Comparison of ENCODE assay signal across 14 mouse cellular contexts in genomic region chr9:69470362-69470761, GRCm38 (mm10). TPM values are rescaled to one million over a fixed set of nuclear protein-coding genes. Genes with fewer than 3 reads are reported as not detected.
DNase-seq lines count a peak whose midpoint lies in the region; ATAC-seq and TF ChIP-seq lines count a peak whose summit lies in the region.
"Had no signal": no experiment of that assay in that cellular context is flagged by ENCODE, and none has a peak within 500 bp of the region (broad histone marks: within the 10 kb centered on the region; RNA-seq: fewer than 3 reads in every experiment).

No protein-coding gene starts in this region.

- peaks cover 45% of the 10 kb centered on the region for H3K79me2 ChIP-seq in myocyte (ENCODE audit: control insufficient read depth, insufficient read depth)

- H3K4me3 ChIP-seq in forebrain, embryonic 16.5 days (replicated peaks; ENCODE audit: low read length) = no peak overlapping the region
- H3K4me3 ChIP-seq in forebrain, embryonic 14.5 days (ENCODE audit: low read depth, low read length) = no peak overlapping the region
- H3K4me3 ChIP-seq in kidney, embryonic 16.5 days (ENCODE audit: low read length) = no peak overlapping the region
- no peak overlapping the region for H3K4me3 ChIP-seq in embryonic facial prominence, embryonic 14.5 days (ENCODE audit: low read depth, low read length)
- H3K4me3 ChIP-seq in myocyte = no peak overlapping the region
- no peak overlapping the region for H3K4me3 ChIP-seq in left cerebral cortex, adult 2 months
- H3K4me3 ChIP-seq: midbrain, embryonic 10.5 days had no signal

- TF ChIP-seq POLR2A in myocyte (IDR thresholded peaks at IDR 0.05; ENCODE audit: insufficient read length, low read depth) = no peak

- no peaks in the 10 kb centered on the region for H3K9me3 ChIP-seq in forebrain, embryonic 16.5 days (ENCODE audit: control insufficient read depth, low read length)
- no peaks in the 10 kb centered on the region for H3K9me3 ChIP-seq in forebrain, embryonic 14.5 days (replicated peaks; ENCODE audit: control insufficient read depth, low read length)
- H3K9me3 ChIP-seq in kidney, embryonic 16.5 days (ENCODE audit: low read length) = no peaks in the 10 kb centered on the region
- no peaks in the 10 kb centered on the region for H3K9me3 ChIP-seq in embryonic facial prominence, embryonic 14.5 days (ENCODE audit: control insufficient read depth, low read length)
- H3K9me3 ChIP-seq: G1E; midbrain, embryonic 10.5 days had no signal

- no peak overlapping the region for H3K4me2 ChIP-seq in forebrain, embryonic 16.5 days (ENCODE audit: low read length)
- H3K4me2 ChIP-seq in forebrain, embryonic 14.5 days (ENCODE audit: low read length) = no peak overlapping the region
- peak overlapping the region; percentile 13; the same call in 1 of the 2 replicates for H3K4me2 ChIP-seq in kidney, embryonic 16.5 days (replicated peaks; ENCODE audit: low read depth, low read length)
- peak overlapping the region; percentile 29 for H3K4me2 ChIP-seq in embryonic facial prominence, embryonic 14.5 days (ENCODE audit: low read depth, low read length)
- peak overlapping the region; percentile 67 for H3K4me2 ChIP-seq in myocyte (ENCODE audit: low read depth)

- intact Hi-C loops in left cerebral cortex, adult 2 months (cut with DNase I) = no loop called here

- no peak for TF ChIP-seq CTCF in left cerebral cortex, adult 2 months (IDR thresholded peaks at IDR 0.05)

- peaks cover 16% of the 10 kb centered on the region for H3K4me1 ChIP-seq in forebrain, embryonic 16.5 days (replicated peaks; ENCODE audit: control insufficient read depth, insufficient read depth, low read length)
- peaks cover 10% of the 10 kb centered on the region for H3K4me1 ChIP-seq in forebrain, embryonic 14.5 days (ENCODE audit: control insufficient read depth, insufficient read depth, low read length)
- peaks cover 78% of the 10 kb centered on the region for H3K4me1 ChIP-seq in kidney, embryonic 16.5 days (ENCODE audit: insufficient read depth, low read length)
- peaks cover 80% of the 10 kb centered on the region for H3K4me1 ChIP-seq in embryonic facial prominence, embryonic 14.5 days (ENCODE audit: control insufficient read depth, insufficient read depth, low read length)

- 0 out of 2 replicates have a peak, but pooled peaks have one; percentile 47 for ATAC-seq in forebrain, embryonic 16.5 days
- ATAC-seq in forebrain, embryonic 14.5 days = no peak
- ATAC-seq in kidney, embryonic 16.5 days (ENCODE audit: low FRiP score, low TSS enrichment) = no peak
- ATAC-seq in embryonic facial prominence, embryonic 14.5 days (ENCODE audit: low read depth) = peak; percentile 47

- H3K27ac ChIP-seq in forebrain, embryonic 16.5 days (ENCODE audit: low read length) = no peak overlapping the region
- no peak overlapping the region for H3K27ac ChIP-seq in forebrain, embryonic 14.5 days (ENCODE audit: low read depth, low read length)
- H3K27ac ChIP-seq in kidney, embryonic 16.5 days (ENCODE audit: low read length) = peak overlapping the region; percentile 85
- H3K27ac ChIP-seq in embryonic facial prominence, embryonic 14.5 days (replicated peaks; ENCODE audit: low read depth, low read length) = peak overlapping the region; percentile 87
- H3K27ac ChIP-seq in left cerebral cortex, adult 2 months = no peak overlapping the region
- H3K27ac ChIP-seq: liver, embryonic 14.5 days; midbrain, embryonic 10.5 days had no signal

- H3ac ChIP-seq in myocyte (ENCODE audit: control insufficient read depth, insufficient read length) = no peak overlapping the region

- H3K9ac ChIP-seq in forebrain, embryonic 16.5 days (replicated peaks; ENCODE audit: low read depth, low read length) = no peak overlapping the region
- H3K9ac ChIP-seq in forebrain, embryonic 14.5 days (ENCODE audit: low read length) = no peak overlapping the region
- H3K9ac ChIP-seq in kidney, embryonic 16.5 days (replicated peaks; ENCODE audit: low read length) = no peak overlapping the region
- no peak overlapping the region for H3K9ac ChIP-seq in embryonic facial prominence, embryonic 14.5 days (ENCODE audit: low read depth, low read length)
- H3K9ac ChIP-seq: liver, embryonic 14.5 days had no signal

- H3K27me3 ChIP-seq in forebrain, embryonic 16.5 days (replicated peaks; ENCODE audit: control insufficient read depth, insufficient read depth, low read length) = no peaks in the 10 kb centered on the region
- no peaks in the 10 kb centered on the region for H3K27me3 ChIP-seq in forebrain, embryonic 14.5 days (replicated peaks; ENCODE audit: control insufficient read depth, insufficient read depth, low read length)
- H3K27me3 ChIP-seq in kidney, embryonic 16.5 days (ENCODE audit: insufficient read depth, low read length) = no peaks in the 10 kb centered on the region
- H3K27me3 ChIP-seq in embryonic facial prominence, embryonic 14.5 days (replicated peaks; ENCODE audit: control insufficient read depth, insufficient read depth, low read length) = no peaks in the 10 kb centered on the region
- no peaks in the 10 kb centered on the region for H3K27me3 ChIP-seq in myocyte (ENCODE audit: control insufficient read depth, insufficient read depth, insufficient read length)

- no peak for DNase-seq in forebrain, embryonic 14.5 days (ENCODE audit: low spot score)
- no peak for DNase-seq in kidney, adult 9 months
- DNase-seq in embryonic facial prominence, embryonic 14.5 days (ENCODE audit: low spot score) = peak; percentile 86
- DNase-seq in retina, embryonic 14.5 days (ENCODE audit: low spot score) = no peak
- DNase-seq in left cerebral cortex, adult 2 months (ENCODE audit: extremely low spot score in 1 of 2, low spot score in 2 of 2) = no peak
- DNase-seq: cerebellum, postnatal 14 days; kidney, adult 2 months; layer of hippocampus, postnatal 36 days had no signal

- WGBS in forebrain, embryonic 16.5 days = 36% methylated on average over 5 of the region's 5 CpGs
- WGBS in forebrain, embryonic 14.5 days = 42% methylated on average over 5 of the region's 5 CpGs
- WGBS in kidney, embryonic 16.5 days = 28% methylated on average over 5 of the region's 5 CpGs
- 23% methylated on average over 5 of the region's 5 CpGs for WGBS in embryonic facial prominence, embryonic 14.5 days

- H3K36me3 ChIP-seq in forebrain, embryonic 16.5 days (ENCODE audit: control insufficient read depth, insufficient read depth) = no peaks in the 10 kb centered on the region
- no peaks in the 10 kb centered on the region for H3K36me3 ChIP-seq in forebrain, embryonic 14.5 days (ENCODE audit: control insufficient read depth, insufficient read depth, low read length)
- peaks cover 12% of the 10 kb centered on the region; the same call in 1 of the 2 replicates for H3K36me3 ChIP-seq in kidney, embryonic 16.5 days (ENCODE audit: insufficient read depth, low read length)
- peaks cover 73% of the 10 kb centered on the region for H3K36me3 ChIP-seq in embryonic facial prominence, embryonic 14.5 days (ENCODE audit: control insufficient read depth, insufficient read depth, low read length)
- peaks cover 46% of the 10 kb centered on the region for H3K36me3 ChIP-seq in myocyte (ENCODE audit: control insufficient read depth, insufficient read depth)
- H3K36me3 ChIP-seq: midbrain, embryonic 10.5 days had no signal

TF ChIP-seq in myocyte, 11 proteins besides CTCF, POLR2A, EP300 and RAD21:
- TF ChIP-seq SRF (IDR thresholded peaks at IDR 0.05; ENCODE audit: control insufficient read depth, insufficient read length, low read depth) (no peak), USF1 (IDR thresholded peaks at IDR 0.05; ENCODE audit: low read depth) (no peak), MYOG (IDR thresholded peaks at IDR 0.05; ENCODE audit: control insufficient read depth in 1 of 3, insufficient read depth in 1 of 3, insufficient read length in 2 of 3, low read depth in 2 of 3) (no peak), REST (IDR thresholded peaks at IDR 0.05; ENCODE audit: insufficient read depth, insufficient read length) (no peak), CEBPB (IDR thresholded peaks at IDR 0.05; ENCODE audit: insufficient read depth, poor library complexity, severe bottlenecking) (no peak), TCF3 (IDR thresholded peaks at IDR 0.05; ENCODE audit: insufficient read length, low read depth) (no peak), E2F4 (IDR thresholded peaks at IDR 0.05; ENCODE audit: insufficient read depth) (no peak), MAX (IDR thresholded peaks at IDR 0.05; ENCODE audit: low read depth) (no peak), MYOD1 (IDR thresholded peaks at IDR 0.05; ENCODE audit: control insufficient read depth in 1 of 3, insufficient read length in 2 of 3, low read depth in 2 of 3) (no peak), POLR2AphosphoS2 (IDR thresholded peaks at IDR 0.05; ENCODE audit: insufficient read length, low read depth) (no peak), TCF12 (IDR thresholded peaks at IDR 0.05; ENCODE audit: insufficient read depth, poor library complexity, severe bottlenecking) (no peak)

RNA-seq across cellular contexts. Expression of gene Anxa2, which starts 16.9 kb away (rescaled TPM):
- polyA plus RNA-seq in forebrain, embryonic 16.5 days (2015; fragmentation: Nextera tagmentation; extraction: Ambion mirVana) = 82.2 and 115 TPM in 2 replicates
- polyA plus RNA-seq in forebrain, embryonic 14.5 days (2014; fragmentation: Nextera tagmentation; extraction: Ambion mirVana) = 109 and 118 TPM in 2 replicates
- polyA plus RNA-seq in kidney, embryonic 16.5 days (2015; fragmentation: Nextera tagmentation; extraction: Ambion mirVana) = 669 and 753 TPM in 2 replicates
- 1,306 and 1,330 TPM in 2 replicates for polyA plus RNA-seq in embryonic facial prominence, embryonic 14.5 days (2014; fragmentation: Nextera tagmentation; extraction: Ambion mirVana)
- 1,009 TPM for polyA plus RNA-seq in myocyte (2012; fragmentation: generic; extraction: Trizol)
- 10 to 100 TPM; 13.4 to 14.8 TPM for total RNA-seq in left cerebral cortex, adult 2 months (2021)

Comparison
In these comparisons a context has a peak if more than half of its experiments do, and no peak if none do; other contexts are left out.
1. ATAC-seq: peak in forebrain, embryonic 16.5 days (single experiment) and embryonic facial prominence, embryonic 14.5 days (single experiment); none in forebrain, embryonic 14.5 days (single experiment) and kidney, embryonic 16.5 days (single experiment).
2. H3K27ac ChIP-seq: peak in kidney, embryonic 16.5 days (single experiment) and embryonic facial prominence, embryonic 14.5 days (single experiment); none in forebrain, embryonic 16.5 days (single experiment), forebrain, embryonic 14.5 days (single experiment) and left cerebral cortex, adult 2 months (single experiment).
3. H3K4me2 ChIP-seq: peak in kidney, embryonic 16.5 days (single experiment), embryonic facial prominence, embryonic 14.5 days (single experiment) and myocyte (single experiment); none in forebrain, embryonic 16.5 days (single experiment) and forebrain, embryonic 14.5 days (single experiment).